In the genomic region with DNA sequence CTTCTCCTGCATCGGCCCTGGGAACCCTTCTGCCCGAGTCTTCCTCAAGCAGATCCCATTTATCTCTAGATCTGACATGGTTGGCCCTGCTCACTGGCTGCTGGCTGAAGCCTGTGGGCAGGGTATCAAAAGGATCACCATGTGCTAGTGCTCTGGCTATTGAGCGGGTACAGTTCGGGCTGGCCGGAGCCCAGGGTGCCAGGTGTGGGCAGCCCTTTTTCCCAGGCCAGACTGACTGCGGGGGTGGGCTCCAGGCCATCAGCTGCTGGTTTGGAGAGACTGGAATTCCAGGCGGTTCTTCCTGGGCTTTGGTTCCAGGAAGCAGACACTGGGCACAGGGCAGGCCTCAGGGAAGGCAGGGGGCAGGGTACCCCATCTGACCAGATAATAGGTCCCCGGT, we compare ENCODE assay signal across 8 mouse cellular contexts. TPM values are rescaled to one million over a fixed set of nuclear protein-coding genes. Genes with fewer than 3 reads are reported as not detected.
DNase-seq lines count a peak whose midpoint lies in the region; ATAC-seq and TF ChIP-seq lines count a peak whose summit lies in the region.

No protein-coding gene starts in this region.

- H3K27ac ChIP-seq in midbrain, postnatal 0 days (ENCODE audit: low read depth, low read length): 0 out of 2 replicates have a peak overlapping the region, but pooled peaks have one; percentile 12
- H3K27ac ChIP-seq in midbrain, embryonic 14.5 days (replicated peaks; ENCODE audit: low read depth, low read length): no peak overlapping the region
- H3K27ac ChIP-seq in intestine, embryonic 15.5 days: no peak overlapping the region
- no peak overlapping the region for H3K27ac ChIP-seq in kidney, embryonic 14.5 days (ENCODE audit: low read depth, low read length)

- DNase-seq in adrenal gland, postnatal 10 days: peak; percentile 39
- DNase-seq in adrenal gland, postnatal 4 days (ENCODE audit: low spot score in 2 of 2): no peak
- peak; percentile 48 for DNase-seq in midbrain, postnatal 0 days (ENCODE audit: low spot score)
- DNase-seq in midbrain, embryonic 14.5 days: no peak
- peak; percentile 49 to 50 for DNase-seq in heart, adult 9 months (ENCODE audit: low spot score in 2 of 2)

- no peaks in the 10 kb centered on the region for H3K9me3 ChIP-seq in midbrain, postnatal 0 days (ENCODE audit: low read length)
- no peaks in the 10 kb centered on the region for H3K9me3 ChIP-seq in midbrain, embryonic 14.5 days (ENCODE audit: control insufficient read depth, low read length)
- no peaks in the 10 kb centered on the region for H3K9me3 ChIP-seq in intestine, embryonic 15.5 days
- H3K9me3 ChIP-seq in kidney, embryonic 14.5 days (ENCODE audit: control insufficient read depth, low read length): no peaks in the 10 kb centered on the region

- WGBS in midbrain, postnatal 0 days: 73% methylated on average over 8 of the region's 8 CpGs
- 91% methylated on average over 8 of the region's 8 CpGs for WGBS in midbrain, embryonic 14.5 days
- WGBS in intestine, embryonic 15.5 days: 79% methylated on average over 8 of the region's 8 CpGs
- WGBS in kidney, embryonic 14.5 days: 81% methylated on average over 8 of the region's 8 CpGs

- TF ChIP-seq CTCF in midbrain, postnatal 0 days (IDR thresholded peaks at IDR 0.05): no peak

- peak; percentile 47 for TF ChIP-seq POLR2A in myocyte (IDR thresholded peaks at IDR 0.05; ENCODE audit: insufficient read length, low read depth)

- H3K79me2 ChIP-seq in myocyte (ENCODE audit: control insufficient read depth, insufficient read depth): peaks cover 19% of the 10 kb centered on the region

- H3K4me1 ChIP-seq in midbrain, postnatal 0 days (ENCODE audit: insufficient read depth, low read length): peaks cover 6% of the 10 kb centered on the region; the same call in 1 of the 2 replicates
- H3K4me1 ChIP-seq in midbrain, embryonic 14.5 days (ENCODE audit: control insufficient read depth, insufficient read depth, low read length): peaks cover 21% of the 10 kb centered on the region
- H3K4me1 ChIP-seq in intestine, embryonic 15.5 days (replicated peaks): peaks cover 46% of the 10 kb centered on the region
- H3K4me1 ChIP-seq in kidney, embryonic 14.5 days (ENCODE audit: control insufficient read depth, insufficient read depth, low read length): peaks cover 13% of the 10 kb centered on the region

- ATAC-seq in midbrain, postnatal 0 days (ENCODE audit: low FRiP score): no peak
- ATAC-seq in midbrain, embryonic 14.5 days (ENCODE audit: low FRiP score, low TSS enrichment): no peak
- no peak for ATAC-seq in intestine, embryonic 15.5 days
- no peak for ATAC-seq in kidney, embryonic 14.5 days (ENCODE audit: low FRiP score, low TSS enrichment)

- 0 out of 2 replicates have a peak, but pooled peaks cover 6% of the 10 kb centered on the region for H3K27me3 ChIP-seq in midbrain, postnatal 0 days (ENCODE audit: insufficient read depth, low read length)
- peaks cover 10% of the 10 kb centered on the region; the same call in 1 of the 2 replicates for H3K27me3 ChIP-seq in midbrain, embryonic 14.5 days (ENCODE audit: control insufficient read depth, insufficient read depth, low read length)
- H3K27me3 ChIP-seq in myocyte (ENCODE audit: control insufficient read depth, insufficient read depth, insufficient read length): no peaks in the 10 kb centered on the region
- H3K27me3 ChIP-seq in intestine, embryonic 15.5 days (replicated peaks): peaks cover 6% of the 10 kb centered on the region
- no peaks in the 10 kb centered on the region for H3K27me3 ChIP-seq in kidney, embryonic 14.5 days (ENCODE audit: control insufficient read depth, insufficient read depth, low read length)

- H3K9ac ChIP-seq in midbrain, postnatal 0 days (replicated peaks; ENCODE audit: low read length, poor library complexity, severe bottlenecking): no peak overlapping the region
- no peak overlapping the region for H3K9ac ChIP-seq in midbrain, embryonic 14.5 days (replicated peaks; ENCODE audit: low read length)
- H3K9ac ChIP-seq in intestine, embryonic 15.5 days: no peak overlapping the region
- H3K9ac ChIP-seq in kidney, embryonic 14.5 days (ENCODE audit: low read depth, low read length): no peak overlapping the region

- no peak overlapping the region for H3K4me2 ChIP-seq in midbrain, postnatal 0 days (ENCODE audit: low read depth, low read length, poor library complexity, severe bottlenecking)
- no peak overlapping the region for H3K4me2 ChIP-seq in midbrain, embryonic 14.5 days (ENCODE audit: low read length)
- H3K4me2 ChIP-seq in myocyte (ENCODE audit: low read depth): peak overlapping the region; percentile 96
- no peak overlapping the region for H3K4me2 ChIP-seq in intestine, embryonic 15.5 days (replicated peaks)
- no peak overlapping the region for H3K4me2 ChIP-seq in kidney, embryonic 14.5 days (replicated peaks; ENCODE audit: low read depth, low read length)

- H3ac ChIP-seq in myocyte (ENCODE audit: control insufficient read depth, insufficient read length): no peak overlapping the region

- H3K4me3 ChIP-seq in midbrain, postnatal 0 days (ENCODE audit: low read depth, low read length): no peak overlapping the region
- no peak overlapping the region for H3K4me3 ChIP-seq in midbrain, embryonic 14.5 days (replicated peaks; ENCODE audit: low read depth, low read length)
- H3K4me3 ChIP-seq in myocyte: no peak overlapping the region
- H3K4me3 ChIP-seq in intestine, embryonic 15.5 days (replicated peaks): no peak overlapping the region
- H3K4me3 ChIP-seq in kidney, embryonic 14.5 days (ENCODE audit: low read length): no peak overlapping the region

- H3K36me3 ChIP-seq in midbrain, postnatal 0 days (ENCODE audit: insufficient read depth, low read length): peaks cover 15% of the 10 kb centered on the region; the same call in 1 of the 2 replicates
- H3K36me3 ChIP-seq in midbrain, embryonic 14.5 days (ENCODE audit: control insufficient read depth, insufficient read depth, low read length): peaks cover 27% of the 10 kb centered on the region
- H3K36me3 ChIP-seq in myocyte (ENCODE audit: control insufficient read depth, insufficient read depth): peaks cover 23% of the 10 kb centered on the region
- H3K36me3 ChIP-seq in intestine, embryonic 15.5 days: no peaks in the 10 kb centered on the region
- no peaks in the 10 kb centered on the region; the same call in 1 of the 2 replicates for H3K36me3 ChIP-seq in kidney, embryonic 14.5 days (ENCODE audit: control insufficient read depth, insufficient read depth, low read length)

TF ChIP-seq in myocyte, 11 proteins besides CTCF, POLR2A, EP300 and RAD21 (continues in another document):
- TF ChIP-seq SRF (IDR thresholded peaks at IDR 0.05; ENCODE audit: control insufficient read depth, insufficient read length, low read depth): no peak

RNA-seq across cellular contexts. Expression of a gene that starts 1.4 kb away (rescaled TPM):
- 100 to 1,000 TPM; 151 to 176 TPM for total RNA-seq in adrenal gland, postnatal 10 days (2021)
- 100 to 1,000 TPM; 129 to 134 TPM for total RNA-seq in adrenal gland, postnatal 4 days (2021)
- total RNA-seq in midbrain, postnatal 0 days (2014; rRNA removed): 2.5 and 3.9 TPM in 2 replicates
- 25.0 and 26.0 TPM in 2 replicates for polyA plus RNA-seq in midbrain, postnatal 0 days (2015; fragmentation: Nextera tagmentation; extraction: Ambion mirVana)
- polyA plus RNA-seq in midbrain, embryonic 14.5 days (2014; fragmentation: Nextera tagmentation; extraction: Ambion mirVana): 16.5 and 26.8 TPM in 2 replicates
- 1,677 TPM for polyA plus RNA-seq in myocyte (2012; fragmentation: generic; extraction: Trizol)
- polyA plus RNA-seq in intestine, embryonic 15.5 days (2015; fragmentation: Nextera tagmentation; extraction: Ambion mirVana): 426 and 430 TPM in 2 replicates
- 194 and 281 TPM in 2 replicates for polyA plus RNA-seq in kidney, embryonic 14.5 days (2014; fragmentation: Nextera tagmentation; extraction: Ambion mirVana)

RNA-seq across cellular contexts. Expression of a gene that starts 7.4 kb away (rescaled TPM):
- 100 to 1,000 TPM; 184 to 199 TPM for total RNA-seq in adrenal gland, postnatal 10 days (2021)
- total RNA-seq in adrenal gland, postnatal 4 days (2021): 100 to 1,000 TPM; 109 to 110 TPM
- total RNA-seq in midbrain, postnatal 0 days (2014; rRNA removed): 147 and 185 TPM in 2 replicates
- polyA plus RNA-seq in midbrain, postnatal 0 days (2015; fragmentation: Nextera tagmentation; extraction: Ambion mirVana): 317 and 336 TPM in 2 replicates
- 297 and 329 TPM in 2 replicates for polyA plus RNA-seq in midbrain, embryonic 14.5 days (2014; fragmentation: Nextera tagmentation; extraction: Ambion mirVana)
- 1,146 TPM for polyA plus RNA-seq in myocyte (2012; fragmentation: generic; extraction: Trizol)
- 122 and 130 TPM in 2 replicates for polyA plus RNA-seq in intestine, embryonic 15.5 days (2015; fragmentation: Nextera tagmentation; extraction: Ambion mirVana)
- polyA plus RNA-seq in kidney, embryonic 14.5 days (2014; fragmentation: Nextera tagmentation; extraction: Ambion mirVana): 162 and 174 TPM in 2 replicates

RNA-seq across cellular contexts. Expression of a gene that starts 8.7 kb away (rescaled TPM):
- total RNA-seq in adrenal gland, postnatal 10 days (2021): 1 to 10 TPM; 3.1 to 5.4 TPM
- total RNA-seq in adrenal gland, postnatal 4 days (2021): 10 to 100 TPM in 1 of 2 experiments, 1 to 10 TPM in 1; 7.1 to 10.3 TPM
- total RNA-seq in midbrain, postnatal 0 days (2014; rRNA removed): 4.3 and 17.0 TPM in 2 replicates
- 8.8 and 8.9 TPM in 2 replicates for polyA plus RNA-seq in midbrain, postnatal 0 days (2015; fragmentation: Nextera tagmentation; extraction: Ambion mirVana)
- polyA plus RNA-seq in midbrain, embryonic 14.5 days (2014; fragmentation: Nextera tagmentation; extraction: Ambion mirVana): 11.9 and 14.1 TPM in 2 replicates
- 6.6 TPM for polyA plus RNA-seq in myocyte (2012; fragmentation: generic; extraction: Trizol)
- polyA plus RNA-seq in intestine, embryonic 15.5 days (2015; fragmentation: Nextera tagmentation; extraction: Ambion mirVana): 25.3 and 25.5 TPM in 2 replicates
- 33.0 and 37.4 TPM in 2 replicates for polyA plus RNA-seq in kidney, embryonic 14.5 days (2014; fragmentation: Nextera tagmentation; extraction: Ambion mirVana)

RNA-seq across cellular contexts. Expression of a gene that starts 38.2 kb away (rescaled TPM):
- total RNA-seq in adrenal gland, postnatal 10 days (2021): 1 to 10 TPM; 3.0 to 3.1 TPM
- total RNA-seq in adrenal gland, postnatal 4 days (2021): 1 to 10 TPM; 4.8 to 7.3 TPM
- total RNA-seq in midbrain, postnatal 0 days (2014; rRNA removed): 80.8 and 89.1 TPM in 2 replicates
- polyA plus RNA-seq in midbrain, postnatal 0 days (2015; fragmentation: Nextera tagmentation; extraction: Ambion mirVana): 63.6 and 67.5 TPM in 2 replicates
- polyA plus RNA-seq in midbrain, embryonic 14.5 days (2014; fragmentation: Nextera tagmentation; extraction: Ambion mirVana): 24.5 and 61.9 TPM in 2 replicates
- polyA plus RNA-seq in myocyte (2012; fragmentation: generic; extraction: Trizol): 4.1 TPM
- polyA plus RNA-seq in intestine, embryonic 15.5 days (2015; fragmentation: Nextera tagmentation; extraction: Ambion mirVana): 6.7 and 7.5 TPM in 2 replicates
- polyA plus RNA-seq in kidney, embryonic 14.5 days (2014; fragmentation: Nextera tagmentation; extraction: Ambion mirVana): 4.2 and 13.9 TPM in 2 replicates

RNA-seq across cellular contexts. Expression of a gene that starts 49.4 kb away (rescaled TPM):
- 10 to 100 TPM; 78.1 to 85.9 TPM for total RNA-seq in adrenal gland, postnatal 10 days (2021)
- total RNA-seq in adrenal gland, postnatal 4 days (2021): 100 to 1,000 TPM; 129 to 138 TPM
- total RNA-seq in midbrain, postnatal 0 days (2014; rRNA removed): 48.3 and 55.2 TPM in 2 replicates
- 15.3 and 16.8 TPM in 2 replicates for polyA plus RNA-seq in midbrain, postnatal 0 days (2015; fragmentation: Nextera tagmentation; extraction: Ambion mirVana)
- 20.8 and 22.0 TPM in 2 replicates for polyA plus RNA-seq in midbrain, embryonic 14.5 days (2014; fragmentation: Nextera tagmentation; extraction: Ambion mirVana)
- 101 TPM for polyA plus RNA-seq in myocyte (2012; fragmentation: generic; extraction: Trizol)
- 11.3 and 11.5 TPM in 2 replicates for polyA plus RNA-seq in intestine, embryonic 15.5 days (2015; fragmentation: Nextera tagmentation; extraction: Ambion mirVana)
- 23.0 and 26.2 TPM in 2 replicates for polyA plus RNA-seq in kidney, embryonic 14.5 days (2014; fragmentation: Nextera tagmentation; extraction: Ambion mirVana)

Comparison
In these comparisons a context has a peak if more than half of its experiments do, and no peak if none do; other contexts are left out.
1. DNase-seq: peak in adrenal gland, postnatal 10 days (single experiment), midbrain, postnatal 0 days (single experiment) and heart, adult 9 months (2 of 2); none in adrenal gland, postnatal 4 days (0 of 2) and midbrain, embryonic 14.5 days (single experiment).